Mouse (Mus musculus): Measurements from ENCODE around the gene B3gnt8.

B3gnt8 gene

DNA sequence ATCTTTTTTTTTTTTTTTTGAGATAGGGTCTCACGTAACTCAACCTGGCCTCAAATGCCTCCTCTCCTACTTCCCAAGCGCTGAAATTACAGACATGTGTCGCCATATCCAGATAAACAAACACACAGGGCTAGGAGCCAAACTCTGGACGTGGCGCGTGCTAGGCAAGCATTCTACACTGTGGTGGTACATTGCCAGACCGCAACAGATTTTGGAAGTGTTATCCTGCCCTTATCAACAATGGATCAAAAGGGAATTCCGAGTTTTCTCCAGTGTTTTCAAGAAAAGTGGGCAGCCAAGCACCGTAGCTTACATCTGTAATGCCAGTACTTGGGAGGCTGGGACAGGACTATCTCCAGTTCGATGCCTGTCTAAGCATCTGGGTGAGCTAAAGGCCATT, 31.3 kb downstream of the B3gnt8 start:
- in situ Hi-C loops (cut with MseI, MboI) = no loop called here

DNA sequence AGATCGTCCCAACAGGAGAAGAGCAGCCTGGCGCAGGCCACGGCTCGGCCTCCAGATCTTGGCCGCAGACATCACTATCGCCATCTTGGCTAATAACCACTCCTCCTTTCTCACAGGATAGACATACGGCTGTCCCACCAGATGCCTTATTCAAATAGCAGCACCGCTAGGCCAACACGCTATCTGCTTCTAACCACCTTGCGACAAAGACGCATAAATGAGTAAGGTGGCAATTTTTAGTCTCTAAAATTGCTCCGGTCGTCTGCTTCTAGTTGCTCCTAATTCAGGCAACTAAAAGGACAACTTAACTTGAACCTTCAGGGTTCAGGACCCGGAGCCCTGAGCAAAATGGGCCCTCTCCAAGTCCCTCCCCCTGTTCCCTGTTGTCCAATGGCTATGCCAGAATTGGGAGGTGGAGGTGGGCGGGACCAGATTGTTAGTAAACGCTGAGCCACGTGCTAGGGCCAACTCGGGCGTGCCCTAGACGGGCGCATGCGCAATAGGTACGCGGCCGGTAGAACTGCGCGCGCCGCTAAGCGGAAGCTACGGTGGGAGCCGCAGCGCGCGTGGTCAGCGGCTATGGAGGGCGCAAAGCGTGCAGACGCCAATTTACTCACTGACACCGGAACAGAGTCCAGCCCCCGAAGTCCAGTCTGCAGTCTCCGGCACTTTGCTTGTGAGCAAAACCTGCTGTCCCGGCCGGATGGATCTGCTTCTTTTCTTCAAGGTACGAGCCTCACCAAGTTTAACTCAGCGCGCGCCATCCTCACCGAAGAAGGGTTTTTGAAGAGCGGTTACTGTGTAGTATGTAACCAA, 32.4 kb downstream of the B3gnt8 start, which contains the start of the genes Bckdha and Exosc5:
TSS of gene Bckdha (minus strand) at position 325 of the 816 bp plus-strand sequence.
TSS of gene Exosc5 (plus strand) at position 508 of the 816 bp plus-strand sequence.
- in situ Hi-C loops (cut with MseI, MboI) = no loop called here

DNA sequence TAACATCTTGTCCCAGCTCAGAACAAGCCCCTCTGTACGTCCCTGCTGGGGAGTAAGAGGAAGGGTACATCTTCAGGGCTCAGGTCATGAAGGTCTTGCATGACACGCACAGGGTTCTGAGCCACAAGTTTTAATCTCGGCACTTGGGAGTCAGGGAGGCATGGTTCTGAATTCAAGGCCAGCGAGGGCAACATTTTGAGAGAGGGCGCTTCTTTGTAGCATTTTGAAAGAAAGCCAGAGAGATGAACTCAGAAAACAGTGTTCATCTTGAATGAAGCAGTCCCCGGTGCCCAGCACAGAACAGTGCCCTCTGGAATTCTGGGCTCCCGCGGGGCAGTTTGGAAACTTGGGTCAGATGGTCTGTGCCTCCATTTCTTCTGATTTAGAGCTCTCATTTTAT, 39.9 kb downstream of the B3gnt8 start:
- in situ Hi-C loops (cut with MseI, MboI) = no loop called here

DNA sequence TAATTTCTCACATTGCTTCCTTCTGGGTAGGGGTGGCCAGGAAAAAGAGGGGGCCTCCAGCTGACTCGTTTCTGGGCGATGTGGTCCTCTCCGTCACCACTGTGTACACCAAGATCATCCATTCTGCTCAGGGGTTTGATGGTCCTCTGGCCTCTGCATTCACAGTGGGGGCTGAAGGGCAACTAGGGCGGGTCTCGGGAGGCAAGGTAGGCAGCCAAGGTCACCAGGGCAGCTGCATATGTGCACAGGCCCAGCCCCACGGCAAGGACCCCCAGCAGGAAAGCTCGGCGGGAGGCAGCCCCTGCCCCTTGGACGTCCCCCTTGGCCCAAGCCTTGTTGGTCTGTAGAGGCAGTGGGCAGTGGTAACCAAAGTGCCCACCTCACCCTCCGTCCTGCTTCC, 42.7 kb downstream of the B3gnt8 start:
- in situ Hi-C loops (cut with MseI, MboI) = no loop called here

DNA sequence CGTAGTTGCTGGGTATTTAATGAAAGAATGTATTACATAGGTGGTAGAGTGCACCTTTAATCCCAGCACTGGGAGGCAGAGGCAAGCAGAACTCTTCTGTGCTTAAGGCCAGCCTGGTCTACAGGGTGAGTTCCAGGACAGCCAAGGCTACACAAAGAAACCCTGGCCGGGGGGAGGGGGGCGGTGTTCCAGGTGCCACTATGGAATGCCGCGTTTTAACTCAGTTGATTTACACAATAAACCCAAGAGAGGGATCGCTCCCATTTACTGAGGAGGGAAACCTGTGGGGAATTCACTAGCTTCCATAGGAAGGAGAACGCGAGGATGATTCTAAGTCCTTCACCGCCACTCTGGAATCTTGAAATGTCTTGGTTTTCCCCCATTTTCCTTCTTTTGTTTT, 43.2 kb downstream of the B3gnt8 start:
- in situ Hi-C loops (cut with MseI, MboI) = no loop called here

DNA sequence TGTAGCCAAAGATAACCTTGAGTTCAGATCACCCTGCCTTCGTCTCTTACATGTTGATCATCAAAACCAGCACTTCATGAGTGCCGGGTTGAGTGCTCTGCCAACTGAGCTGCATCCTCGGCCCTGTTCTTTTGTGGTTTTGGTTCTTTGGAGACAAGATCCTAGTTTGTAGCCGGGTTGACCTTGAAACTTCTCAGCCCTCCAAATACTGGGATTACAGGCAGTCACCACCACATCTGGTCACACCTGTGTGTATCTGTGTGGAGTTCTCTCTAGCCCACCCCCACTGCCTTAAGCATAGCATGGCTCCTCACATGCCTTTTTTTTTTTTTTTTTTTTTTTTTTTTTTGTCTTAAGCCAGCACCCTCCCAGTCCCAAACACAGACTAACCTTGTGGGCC, 43.6 kb downstream of the B3gnt8 start:
- in situ Hi-C loops (cut with MseI, MboI) = no loop called here

DNA sequence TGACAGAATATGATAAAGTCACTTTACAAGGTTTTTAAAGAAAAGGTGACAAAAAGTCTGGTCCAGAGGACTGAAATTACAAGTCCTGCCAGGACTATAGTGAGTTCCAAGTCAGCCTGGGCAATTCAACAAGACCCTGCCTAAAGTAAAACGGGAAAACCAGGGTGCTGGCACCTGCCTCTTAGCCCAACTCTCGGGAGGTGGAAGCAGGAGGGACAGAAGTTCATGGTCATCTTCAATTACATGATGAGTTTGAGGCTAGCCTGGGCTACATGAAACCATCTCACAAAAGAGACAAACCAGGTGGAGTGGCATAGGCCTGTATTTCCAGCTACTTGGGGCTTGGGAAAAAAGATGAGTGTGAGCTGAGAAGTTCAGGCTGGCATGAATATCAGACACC, 45.2 kb downstream of the B3gnt8 start:
- in situ Hi-C loops (cut with MseI, MboI) = no loop called here

DNA sequence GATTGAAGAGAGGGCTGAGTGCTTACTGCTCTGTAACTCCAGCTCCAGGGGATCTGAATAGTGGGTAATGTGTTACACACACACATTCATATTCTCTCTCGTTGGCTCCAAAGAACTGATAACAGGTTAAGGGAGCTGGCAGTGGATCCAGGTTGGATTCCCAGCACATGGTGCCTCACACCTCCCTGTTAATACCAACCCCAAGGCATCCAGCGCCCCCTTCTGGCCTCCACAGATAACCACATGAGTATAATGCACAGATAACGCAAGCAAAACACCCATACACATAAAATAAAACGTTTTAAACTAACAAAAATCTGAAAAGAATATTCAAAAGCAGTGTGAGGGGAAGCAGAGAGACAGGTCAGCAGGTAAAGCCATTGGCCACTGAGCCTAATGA, 46.0 kb downstream of the B3gnt8 start:
- in situ Hi-C loops (cut with MseI, MboI) = no loop called here

DNA sequence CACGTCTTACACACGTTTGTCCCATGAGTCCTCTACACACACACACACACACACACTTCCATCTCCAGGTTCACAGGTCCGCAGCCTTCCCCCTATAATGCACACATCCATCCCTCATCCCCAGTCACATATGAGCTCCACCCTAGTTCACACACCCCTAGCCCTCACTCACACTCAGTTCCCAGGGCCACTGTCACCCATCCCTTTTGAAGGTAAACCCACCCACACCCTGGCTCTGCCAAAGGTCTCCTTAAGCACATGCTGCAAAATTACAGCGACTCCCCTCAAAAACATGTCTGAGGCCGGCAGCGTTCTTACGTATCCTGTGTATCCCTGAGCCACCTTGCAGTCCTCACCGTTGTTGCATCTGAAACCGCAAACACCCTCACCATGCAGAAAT, 47.8 kb downstream of the B3gnt8 start:
- in situ Hi-C loops (cut with MseI, MboI) = no loop called here

DNA sequence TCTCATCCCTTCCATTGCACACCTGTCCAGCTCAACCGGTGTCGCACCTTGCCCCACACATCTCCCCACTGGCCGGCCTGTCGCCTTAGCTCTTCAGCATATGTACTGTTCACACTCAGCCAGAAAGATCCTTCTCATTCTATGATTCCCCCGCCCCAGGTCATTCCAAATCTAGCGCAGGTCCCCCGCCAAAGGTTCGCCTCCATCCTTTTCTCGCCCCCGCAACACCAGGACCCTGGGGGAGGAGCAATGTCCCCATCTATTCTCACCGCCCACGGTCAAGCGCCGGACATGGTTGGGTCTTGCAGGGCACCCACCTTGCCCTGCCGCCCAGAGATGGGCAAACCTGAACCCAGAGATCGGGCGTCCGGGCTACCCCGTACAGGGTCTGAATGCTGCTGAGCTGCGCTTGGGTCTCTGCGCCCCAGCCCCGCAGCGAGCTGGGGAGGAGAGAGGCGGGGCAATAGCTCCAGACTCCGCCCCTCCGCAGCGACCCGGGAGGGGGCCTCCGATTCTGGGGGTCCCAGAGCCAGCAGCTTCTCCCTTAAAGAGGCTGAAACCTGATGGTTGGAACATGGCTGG, 48.4 kb downstream of the B3gnt8 start, which contains the start of gene Tmem91:
TSS of gene Tmem91 (minus strand) at position 448 of the 582 bp plus-strand sequence.
- in situ Hi-C loops (cut with MseI, MboI) = no loop called here

DNA sequence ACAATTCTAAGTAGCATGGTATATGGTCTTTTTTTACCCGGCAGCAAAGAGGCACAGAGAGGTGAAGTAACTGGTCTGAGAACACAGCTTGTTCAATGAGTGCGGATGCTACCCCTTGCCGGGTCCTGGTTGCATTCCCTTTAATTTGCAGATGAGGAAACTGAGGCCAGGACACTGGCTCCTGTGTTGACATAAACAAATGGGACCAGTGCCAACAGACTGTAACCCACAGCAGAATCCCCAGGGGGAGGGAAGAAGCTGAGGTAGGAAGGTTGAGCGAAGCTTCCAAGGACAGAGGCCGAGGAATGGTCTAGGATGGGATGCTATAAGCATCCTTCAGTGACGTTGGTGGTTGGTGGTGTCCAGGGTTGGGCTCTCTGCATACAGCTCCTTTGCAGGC, 49.0 kb downstream of the B3gnt8 start:
- in situ Hi-C loops (cut with MseI, MboI) = no loop called here

DNA sequence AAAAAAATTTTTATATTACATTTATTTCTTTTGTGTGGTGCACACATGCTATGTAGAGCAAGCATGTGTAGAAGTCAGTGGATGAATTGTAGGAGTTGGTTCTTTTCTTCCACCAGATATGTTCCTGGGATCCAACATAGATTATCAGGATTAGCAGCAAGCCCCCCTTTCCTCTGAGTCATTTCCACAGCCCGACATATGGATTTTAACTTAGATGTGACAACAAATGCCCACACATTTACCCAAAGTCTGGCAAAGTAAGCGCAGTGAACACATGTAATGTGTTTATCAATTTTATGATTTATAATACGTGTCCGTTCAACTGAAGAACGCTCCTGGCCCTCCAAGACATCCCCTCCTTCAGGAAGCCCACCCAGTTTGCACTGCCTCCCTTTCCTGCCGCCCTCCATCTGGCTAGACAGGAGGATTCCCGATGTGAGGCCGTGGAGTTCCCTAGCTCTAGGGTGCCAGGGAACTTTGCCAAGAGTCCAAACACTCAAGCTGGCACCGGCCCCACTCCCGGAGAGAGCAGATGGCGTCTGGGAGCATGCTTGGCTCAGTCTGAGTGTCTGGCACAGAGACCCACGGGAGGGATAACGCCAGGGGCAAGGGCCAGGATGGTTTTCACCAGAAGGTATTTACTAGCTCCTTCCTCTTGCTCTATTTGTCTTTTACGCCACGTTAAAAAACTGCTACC, 49.8 kb downstream of the B3gnt8 start:
- in situ Hi-C loops (cut with MseI, MboI) = no loop called here

DNA sequence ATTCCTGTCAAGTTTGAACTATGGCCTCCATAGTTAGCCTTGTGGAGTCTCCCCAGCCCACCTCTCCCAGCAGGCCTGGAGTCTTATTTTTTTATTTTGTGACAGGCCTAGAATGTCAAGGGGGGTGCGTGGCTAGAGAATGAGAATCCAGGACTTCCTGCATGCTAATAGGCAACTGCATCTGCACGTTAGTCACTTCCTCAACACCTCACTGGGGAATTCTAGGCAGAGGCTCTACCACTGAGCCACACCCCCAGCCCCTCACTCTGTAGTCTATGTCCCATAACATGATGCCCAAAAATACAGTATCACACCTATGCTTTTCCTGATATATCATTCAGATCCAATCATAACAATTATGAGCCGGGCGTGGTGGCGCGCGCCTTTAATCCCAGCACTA, 50.6 kb downstream of the B3gnt8 start:
- in situ Hi-C loops (cut with MseI, MboI) = no loop called here

DNA sequence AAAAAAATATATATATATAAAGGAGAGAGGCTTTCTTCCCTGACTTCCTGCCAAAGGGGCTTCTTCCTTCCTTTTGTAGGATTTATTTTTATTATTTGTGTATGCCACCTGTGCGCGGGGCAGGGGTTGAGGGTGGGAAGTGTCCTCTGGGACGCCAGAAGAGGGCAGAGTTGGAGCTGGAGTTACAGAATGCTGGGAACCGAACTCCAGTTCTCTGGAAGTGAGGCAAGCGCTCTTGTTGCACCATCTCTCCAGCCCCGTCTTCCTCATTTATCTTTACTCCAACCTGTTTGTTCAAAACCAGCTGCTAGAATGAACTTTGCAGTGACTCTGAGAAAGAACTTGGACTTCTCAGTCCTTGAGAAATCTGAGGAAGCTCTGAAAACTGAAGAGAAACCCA, 53.5 kb downstream of the B3gnt8 start:
- in situ Hi-C loops (cut with MseI, MboI) = no loop called here

DNA sequence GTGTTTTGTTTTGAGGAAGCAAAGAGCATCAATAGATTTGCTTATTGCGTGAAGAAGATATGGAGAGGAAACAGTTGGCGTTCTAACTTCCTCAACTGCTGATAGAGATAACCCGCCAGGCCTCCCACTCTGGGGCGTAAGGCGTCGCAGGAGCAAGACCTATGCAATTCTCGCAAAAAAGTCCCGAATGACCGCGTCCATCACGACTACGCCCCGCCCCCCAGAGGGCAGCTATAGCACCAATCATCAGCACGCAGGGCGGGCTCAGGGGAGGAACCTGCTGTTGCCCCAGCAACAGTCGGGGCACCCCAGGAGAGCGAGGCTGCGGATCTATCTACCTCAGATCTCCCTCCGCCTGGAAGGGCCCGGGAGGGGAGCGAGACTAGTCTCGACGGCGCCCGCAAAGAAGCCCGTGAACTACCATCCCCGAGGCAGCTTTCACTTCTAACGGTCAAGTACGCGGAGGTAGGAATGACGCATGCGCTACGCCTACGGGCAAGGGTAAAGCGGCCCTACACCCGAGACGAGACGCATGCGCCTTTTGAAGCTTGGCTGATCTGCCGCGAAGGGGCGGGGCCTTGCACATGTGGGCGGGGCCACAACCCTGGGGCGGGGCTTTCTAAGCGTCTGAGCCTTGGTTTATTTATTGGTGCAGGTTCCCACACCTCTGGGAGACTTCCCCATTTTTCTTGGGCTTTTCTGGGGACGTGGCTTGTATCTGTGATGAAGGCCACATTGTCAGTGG, 54.2 kb downstream of the B3gnt8 start, which contains the start of gene B9d2:
TSS of gene B9d2 (plus strand) at position 267 of the 745 bp plus-strand sequence.
- in situ Hi-C loops (cut with MseI, MboI) = no loop called here

DNA sequence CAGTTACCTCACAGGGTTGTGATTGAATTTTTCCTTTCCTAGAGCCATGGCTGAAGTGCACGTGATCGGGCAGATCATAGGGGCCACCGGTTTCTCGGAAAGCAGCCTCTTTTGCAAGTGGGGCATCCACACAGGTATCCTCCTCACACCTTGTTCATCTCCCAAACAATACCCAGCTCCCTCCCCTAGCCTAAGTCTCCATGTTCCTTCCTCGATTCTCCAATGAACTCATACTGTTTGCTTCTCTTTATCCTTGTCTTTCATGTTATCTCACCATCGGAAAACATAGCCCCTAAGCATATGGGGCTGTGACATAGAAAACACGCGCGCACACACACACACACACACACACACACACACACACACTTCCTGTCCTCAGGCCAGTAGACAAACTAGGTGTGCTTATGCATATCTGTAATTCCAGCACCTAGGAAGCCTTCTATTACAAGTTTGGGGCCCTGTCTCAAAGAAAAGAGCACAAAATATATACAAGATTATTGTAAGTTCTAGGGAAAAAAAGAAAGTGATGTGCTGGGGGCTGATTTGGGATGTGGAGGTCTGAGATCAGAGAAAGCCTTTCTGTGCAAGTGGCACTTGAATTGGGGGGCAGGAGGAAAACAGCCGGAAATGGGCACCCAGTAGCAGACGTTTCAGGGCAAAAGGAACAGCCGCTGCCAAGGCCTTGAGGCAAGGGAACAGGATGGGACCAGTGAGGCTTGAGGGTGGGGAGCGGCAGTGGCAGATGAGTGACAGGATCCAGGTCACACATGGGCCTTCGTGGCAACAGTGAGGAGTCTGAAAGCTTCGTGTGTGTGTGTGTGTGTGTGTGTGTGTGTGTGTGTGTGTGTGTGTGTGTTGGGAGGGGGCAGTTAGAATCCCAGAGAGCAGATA, 55.1 kb downstream of the B3gnt8 start:
- in situ Hi-C loops (cut with MseI, MboI) = no loop called here

DNA sequence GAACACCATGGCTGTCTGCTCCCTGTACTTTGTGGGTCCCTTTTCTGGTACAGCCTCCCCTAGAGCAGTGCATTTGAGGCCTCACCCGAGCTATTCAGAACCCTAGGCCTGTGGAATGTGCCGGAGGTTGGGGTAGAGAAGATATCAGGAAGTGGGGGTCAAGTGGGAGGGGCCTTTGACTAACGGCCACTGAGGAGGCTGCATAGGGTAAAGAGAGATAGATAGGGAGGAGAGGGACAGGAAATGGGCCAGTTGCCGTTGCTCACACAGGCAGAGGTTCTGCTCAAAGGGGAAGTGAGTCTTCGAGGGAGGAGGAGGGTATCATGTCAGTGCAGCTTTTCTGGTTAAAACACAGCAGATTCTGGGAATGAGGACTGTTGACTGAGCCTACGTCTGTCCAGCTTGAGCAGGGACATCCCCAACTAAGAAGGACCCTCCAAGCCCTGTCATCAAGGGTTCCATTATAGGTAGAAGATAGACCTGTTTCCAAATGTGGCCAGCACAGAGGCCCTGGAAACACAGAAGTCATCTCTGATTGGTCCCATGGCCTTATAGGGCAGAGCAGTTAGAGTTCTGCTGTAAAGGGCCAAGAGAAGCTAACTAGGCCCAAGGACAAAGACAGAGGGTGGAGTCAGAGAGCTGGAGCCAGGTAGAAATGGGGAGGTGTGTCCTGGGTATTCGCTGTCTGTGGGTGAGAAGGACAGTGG, 57.2 kb downstream of the B3gnt8 start:
- in situ Hi-C loops (cut with MseI, MboI) = no loop called here

DNA sequence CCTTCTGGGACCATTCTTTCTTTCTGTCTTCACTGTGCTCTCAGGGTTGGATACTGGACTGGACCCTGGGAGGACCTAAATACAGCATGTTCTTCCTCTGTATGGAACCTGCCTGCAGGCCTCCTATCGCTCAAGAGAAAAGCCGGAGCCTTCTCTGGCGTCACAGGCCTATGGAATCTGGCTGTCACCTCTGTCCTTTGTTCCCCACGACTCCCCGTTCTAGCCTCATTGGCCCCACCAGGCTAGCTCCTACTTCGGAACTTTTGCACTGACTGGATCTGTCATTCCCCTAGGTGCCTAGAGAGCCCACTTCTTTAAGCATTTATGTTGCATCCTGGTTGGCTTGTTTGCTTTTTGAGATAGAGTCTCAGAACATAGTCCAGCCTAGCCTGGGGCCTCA, 58.2 kb downstream of the B3gnt8 start:
- in situ Hi-C loops (cut with MseI, MboI) = no loop called here

Measured in mouse trophoblast stem cell (cell line).